9 mouse cellular contexts compared by ENCODE assay signal in genomic region chr16:30826128-30826527, GRCm38 (mm10).
DNase-seq lines count a peak whose midpoint lies in the region; ATAC-seq and TF ChIP-seq lines count a peak whose summit lies in the region.
"Had no signal": no experiment of that assay in that cellular context is flagged by ENCODE, and none has a peak within 500 bp of the region (broad histone marks: within the 10 kb centered on the region; RNA-seq: fewer than 3 reads in every experiment).

No protein-coding gene starts in this region.

- H3K9me3 ChIP-seq in midbrain, postnatal 0 days (ENCODE audit: low read length): no peaks in the 10 kb centered on the region
- H3K9me3 ChIP-seq in midbrain, embryonic 10.5 days (replicated peaks): no peaks in the 10 kb centered on the region
- no peaks in the 10 kb centered on the region for H3K9me3 ChIP-seq in stomach, postnatal 0 days (ENCODE audit: control insufficient read depth, low read length)

- peak; percentile 59 to 70 for DNase-seq in cerebellum, postnatal 14 days
- peak; percentile 65 for DNase-seq in midbrain, postnatal 0 days (ENCODE audit: low spot score)
- DNase-seq in midbrain, embryonic 10.5 days (ENCODE audit: low spot score): no peak
- peak; percentile 36 to 59 for DNase-seq in layer of hippocampus, postnatal 14 days (ENCODE audit: low spot score in 2 of 2)
- DNase-seq in telencephalon, adult 2 months (ENCODE audit: low read depth, low spot score): peak; percentile 72
- DNase-seq in thymus, adult 2 months: no peak
- no peak for DNase-seq in stomach, postnatal 0 days (ENCODE audit: low spot score)

- no peak overlapping the region for H3K4me2 ChIP-seq in midbrain, postnatal 0 days (ENCODE audit: low read depth, low read length, poor library complexity, severe bottlenecking)
- no peak overlapping the region for H3K4me2 ChIP-seq in stomach, postnatal 0 days (replicated peaks; ENCODE audit: low read depth)

- H3K4me3 ChIP-seq in midbrain, postnatal 0 days (ENCODE audit: low read depth, low read length): no peak overlapping the region
- H3K4me3 ChIP-seq in midbrain, embryonic 10.5 days: no peak overlapping the region
- H3K4me3 ChIP-seq in thymus, adult 2 months (ENCODE audit: control insufficient read depth, insufficient read depth, low read length): no peak overlapping the region
- no peak overlapping the region for H3K4me3 ChIP-seq in stomach, postnatal 0 days (ENCODE audit: low read depth, low read length)

- no peaks in the 10 kb centered on the region for H3K36me3 ChIP-seq in midbrain, postnatal 0 days (ENCODE audit: insufficient read depth, low read length)
- no peaks in the 10 kb centered on the region for H3K36me3 ChIP-seq in midbrain, embryonic 10.5 days
- no peaks in the 10 kb centered on the region for H3K36me3 ChIP-seq in thymus, adult 2 months (ENCODE audit: control insufficient read depth, insufficient read depth, low read length)
- H3K36me3 ChIP-seq in stomach, postnatal 0 days (ENCODE audit: control insufficient read depth, insufficient read depth, low read length): no peaks in the 10 kb centered on the region

- H3K9ac ChIP-seq in midbrain, postnatal 0 days (replicated peaks; ENCODE audit: low read length, poor library complexity, severe bottlenecking): no peak overlapping the region
- H3K9ac ChIP-seq in stomach, postnatal 0 days (ENCODE audit: low read length): no peak overlapping the region
- H3K9ac ChIP-seq: liver, embryonic 14.5 days had no signal

- TF ChIP-seq CTCF in midbrain, postnatal 0 days (IDR thresholded peaks at IDR 0.05): no peak
- TF ChIP-seq CTCF in thymus, adult 2 months (IDR thresholded peaks at IDR 0.05; ENCODE audit: borderline replicate concordance, control insufficient read depth, extremely low read depth, insufficient read depth, low read length, poor library complexity): no peak
- TF ChIP-seq CTCF in stomach, postnatal 0 days (IDR thresholded peaks at IDR 0.05; ENCODE audit: low read depth): no peak

- TF ChIP-seq POLR2A in thymus, adult 2 months (IDR thresholded peaks at IDR 0.05; ENCODE audit: control insufficient read depth, extremely low read depth, insufficient read depth, low read length, poor library complexity): no peak

- no peak for ATAC-seq in cerebellum, adult (ENCODE audit: insufficient number of reproducible peaks, low FRiP score, low TSS enrichment)
- no peak for ATAC-seq in midbrain, postnatal 0 days (ENCODE audit: low FRiP score)
- ATAC-seq in stomach, postnatal 0 days (ENCODE audit: low FRiP score, low TSS enrichment): no peak

- peaks cover 8% of the 10 kb centered on the region for H3K4me1 ChIP-seq in midbrain, postnatal 0 days (ENCODE audit: insufficient read depth, low read length)
- H3K4me1 ChIP-seq in midbrain, embryonic 10.5 days: peaks cover 12% of the 10 kb centered on the region
- H3K4me1 ChIP-seq in thymus, adult 2 months (replicated peaks; ENCODE audit: control insufficient read depth, insufficient read depth, low read length): no peaks in the 10 kb centered on the region
- peaks cover 12% of the 10 kb centered on the region for H3K4me1 ChIP-seq in stomach, postnatal 0 days (replicated peaks; ENCODE audit: control insufficient read depth, insufficient read depth)

- no peak overlapping the region for H3K27ac ChIP-seq in midbrain, postnatal 0 days (ENCODE audit: low read depth, low read length)
- no peak overlapping the region for H3K27ac ChIP-seq in midbrain, embryonic 10.5 days (replicated peaks)
- no peak overlapping the region for H3K27ac ChIP-seq in thymus, adult 2 months (ENCODE audit: control insufficient read depth, insufficient read depth, low read length)
- H3K27ac ChIP-seq in stomach, postnatal 0 days (replicated peaks): no peak overlapping the region
- H3K27ac ChIP-seq: liver, embryonic 14.5 days had no signal

- TF ChIP-seq EP300 in stomach, postnatal 0 days (optimal IDR thresholded peaks at IDR 0.05): no peak

- WGBS in midbrain, postnatal 0 days: 58% methylated on average over 3 of the region's 3 CpGs
- 74% methylated on average over 3 of the region's 3 CpGs for WGBS in midbrain, embryonic 10.5 days
- WGBS in thymus, adult 2 months: 12% methylated on average over 3 of the region's 3 CpGs
- 55% methylated on average over 3 of the region's 3 CpGs for WGBS in stomach, postnatal 0 days

- no peaks in the 10 kb centered on the region for H3K27me3 ChIP-seq in midbrain, postnatal 0 days (ENCODE audit: insufficient read depth, low read length)
- no peaks in the 10 kb centered on the region for H3K27me3 ChIP-seq in midbrain, embryonic 10.5 days (ENCODE audit: low read depth, poor library complexity, severe bottlenecking)
- H3K27me3 ChIP-seq in thymus, adult 2 months (ENCODE audit: control insufficient read depth, insufficient read depth, low read length): no peaks in the 10 kb centered on the region
- H3K27me3 ChIP-seq in stomach, postnatal 0 days (ENCODE audit: control insufficient read depth, insufficient read depth, low read length): no peaks in the 10 kb centered on the region

Comparison
In these comparisons a context has a peak if more than half of its experiments do, and no peak if none do; other contexts are left out.
1. DNase-seq: peak in cerebellum, postnatal 14 days (2 of 2), midbrain, postnatal 0 days (single experiment), layer of hippocampus, postnatal 14 days (2 of 2) and telencephalon, adult 2 months (single experiment); none in midbrain, embryonic 10.5 days (single experiment), thymus, adult 2 months (single experiment) and stomach, postnatal 0 days (single experiment).